Mouse (Mus musculus) cerebellum, adult 18-20 months (tissue): ENCODE measurements around the gene Akap13.

ENCODE experiments used
- DNase-seq, 2 experiments: peaks; one replicate each; pipeline ENCODE4 v3.0.0; 2021

Gene Akap13

DNA sequence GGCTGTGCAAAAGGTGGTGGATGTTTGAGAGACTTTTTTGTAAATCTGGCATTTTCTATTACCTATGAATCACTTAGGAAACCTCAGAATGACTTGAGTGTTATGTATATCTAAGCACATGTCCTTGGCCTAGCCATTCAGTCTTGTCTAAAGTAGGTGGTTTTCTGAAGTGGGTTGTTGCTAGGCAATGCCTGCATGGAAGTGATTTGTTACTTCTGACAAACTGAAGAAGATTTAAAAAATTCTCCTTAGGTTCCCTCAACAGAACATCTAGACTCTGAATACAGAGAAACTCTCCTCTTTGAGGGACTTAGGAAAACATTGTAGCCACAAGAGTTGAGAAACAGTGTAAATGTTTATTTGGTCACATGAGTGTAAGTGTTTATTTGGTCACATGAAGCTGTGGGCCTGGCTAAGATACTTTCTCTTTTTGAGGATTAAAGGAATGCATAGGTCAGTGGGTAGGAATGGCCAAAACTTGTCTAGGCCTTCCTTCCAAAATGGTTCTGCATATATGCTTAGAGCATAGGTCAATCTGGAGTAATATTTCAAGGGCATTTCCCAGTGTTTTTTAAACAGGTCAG, 8.3 kb downstream of the Akap13 start:
- DNase-seq: no peak

DNA sequence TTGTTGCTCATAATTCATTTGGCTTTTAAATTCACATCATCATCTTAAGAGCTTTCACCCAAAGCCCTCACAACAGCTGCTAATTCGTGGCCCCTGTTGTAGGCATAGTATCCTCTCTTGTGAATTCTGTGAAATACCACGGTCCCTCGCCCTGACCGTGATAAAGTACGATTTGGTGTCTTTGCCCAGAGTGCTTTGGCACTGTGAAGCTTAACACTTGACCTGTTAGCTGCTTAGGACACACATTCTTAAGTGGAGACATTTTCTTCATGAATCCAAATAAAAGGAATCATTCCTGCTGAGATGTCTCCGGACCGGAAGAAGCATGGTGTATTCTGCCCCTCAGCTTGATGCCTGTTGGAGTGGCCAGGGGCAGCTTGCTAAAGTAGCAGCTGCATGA, 12.5 kb downstream of the Akap13 start:
- DNase-seq: no peak

DNA sequence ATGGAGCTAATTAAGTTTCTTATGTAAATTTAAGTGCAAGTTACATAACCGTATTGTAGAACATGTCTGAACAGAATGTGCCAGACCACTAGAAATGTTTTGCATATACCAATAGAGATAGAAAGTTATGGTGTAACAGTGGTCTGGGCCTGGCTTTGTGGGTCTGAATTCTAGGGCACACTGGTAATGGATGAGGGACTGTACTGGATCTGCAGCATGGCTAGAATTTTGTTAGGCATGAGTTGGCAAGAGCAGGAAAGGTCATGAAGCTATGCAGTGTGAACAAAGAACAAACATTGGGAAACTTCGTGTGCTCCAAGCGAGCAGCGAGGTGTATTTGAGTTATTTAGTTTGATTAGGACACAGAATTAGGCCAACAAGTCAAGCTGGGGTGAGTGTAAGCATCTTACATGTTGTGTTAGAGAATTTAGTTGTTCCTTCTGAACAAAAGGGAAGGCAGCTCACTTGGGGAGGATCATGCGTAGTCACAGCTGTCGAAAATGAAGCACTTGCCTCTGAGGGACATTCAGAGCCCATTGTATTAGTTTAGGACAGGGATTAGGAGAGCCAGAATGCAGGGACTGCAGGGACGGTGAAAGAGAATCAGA, 15.1 kb downstream of the Akap13 start:
- no peak for DNase-seq

- no peak for DNase-seq
Observed at GRCm38 (mm10) chr7:75472316-75473195, 17.2 kb downstream of the Akap13 start.

- no peak for DNase-seq
Observed at GRCm38 (mm10) chr7:75473294-75473693, 18.0 kb downstream of the Akap13 start.

- no peak for DNase-seq
Observed at GRCm38 (mm10) chr7:75474064-75474463, 18.7 kb downstream of the Akap13 start.

- no peak for DNase-seq
Observed at GRCm38 (mm10) chr7:75474564-75475150, 19.3 kb downstream of the Akap13 start.

DNA sequence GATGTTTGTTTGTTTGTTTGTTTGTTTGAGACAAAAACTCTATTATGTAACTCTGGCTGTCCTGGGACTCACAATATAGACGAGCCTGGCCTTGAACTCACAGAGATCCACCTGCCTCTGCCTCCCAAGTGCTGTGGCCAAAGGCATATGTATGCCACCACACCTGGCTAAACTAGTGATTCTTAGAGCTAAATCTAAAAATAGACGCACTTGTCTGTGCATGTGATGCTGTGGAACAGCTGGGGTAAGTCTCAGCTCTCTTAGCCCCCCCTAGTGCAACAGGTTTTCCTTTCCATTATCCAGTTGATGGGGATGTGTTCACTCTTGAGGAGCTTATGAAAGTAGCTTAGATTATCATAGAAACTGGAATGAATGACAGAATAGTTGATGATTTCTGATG, 22.7 kb downstream of the Akap13 start:
- DNase-seq: no peak

DNA sequence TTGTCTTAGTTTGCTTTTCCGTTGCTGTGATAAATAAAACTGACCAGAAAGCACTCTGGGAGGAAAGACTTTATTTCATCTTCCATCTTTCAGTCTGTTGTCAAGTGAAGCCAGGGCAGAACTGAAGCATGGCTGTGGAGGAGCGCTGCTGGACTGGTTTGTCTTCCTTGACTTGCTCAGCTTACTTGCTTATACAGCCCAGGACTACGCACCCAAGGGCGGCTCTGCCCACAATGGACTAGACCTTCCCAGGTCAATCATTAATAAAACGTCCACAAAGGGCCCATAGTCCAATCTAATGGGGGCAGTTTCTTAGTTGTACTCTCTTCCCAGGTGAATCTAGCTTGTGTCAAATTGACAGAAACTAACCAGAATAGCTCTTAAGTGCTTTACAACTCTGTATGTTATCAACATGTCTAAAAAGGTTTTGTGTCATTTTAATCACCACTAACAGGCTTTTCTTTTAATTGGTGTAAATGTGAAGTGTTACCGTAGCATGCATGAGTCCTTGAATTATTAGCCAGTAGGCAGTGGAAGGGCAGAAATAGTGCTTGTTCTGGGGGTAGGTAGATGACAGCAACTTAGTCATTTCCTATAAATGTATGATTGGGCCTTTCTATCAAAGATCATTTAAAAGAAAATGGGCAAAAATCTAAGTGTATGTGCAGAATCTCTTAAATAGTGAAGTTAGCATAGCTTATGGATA, 25.5 kb downstream of the Akap13 start:
- DNase-seq: no peak

- DNase-seq: no peak
Observed at GRCm38 (mm10) chr7:75486031-75486430, 30.7 kb downstream of the Akap13 start.

GRCm38 (mm10) chr7:75495941-75496441, 40.7 kb downstream of the Akap13 start:
- no peak for DNase-seq

GRCm38 (mm10) chr7:75498627-75499026, 43.3 kb downstream of the Akap13 start:
- DNase-seq: no peak

- DNase-seq: no peak
Observed at GRCm38 (mm10) chr7:75499271-75499670, 43.9 kb downstream of the Akap13 start.

GRCm38 (mm10) chr7:75500164-75500563, 44.8 kb downstream of the Akap13 start:
- DNase-seq: no peak

DNA sequence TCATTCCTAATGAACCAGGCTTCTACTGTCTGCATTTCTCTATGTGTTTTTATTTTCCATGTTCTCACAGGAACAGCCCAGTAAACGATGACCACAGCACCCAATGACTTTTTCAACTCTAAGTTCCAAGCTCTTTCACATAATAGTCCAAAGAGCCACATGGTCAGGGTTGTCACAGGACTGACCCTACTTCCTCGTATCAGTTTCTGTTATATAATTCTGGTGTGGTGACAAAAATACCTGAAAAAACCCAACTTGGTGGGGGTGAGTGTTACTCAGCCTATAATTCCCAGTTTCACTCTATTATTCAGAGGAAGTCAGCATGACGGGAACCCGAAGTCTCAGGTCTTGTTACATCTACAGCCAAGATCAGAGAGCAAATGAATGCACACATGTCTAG, 45.5 kb downstream of the Akap13 start:
- DNase-seq: no peak

DNA sequence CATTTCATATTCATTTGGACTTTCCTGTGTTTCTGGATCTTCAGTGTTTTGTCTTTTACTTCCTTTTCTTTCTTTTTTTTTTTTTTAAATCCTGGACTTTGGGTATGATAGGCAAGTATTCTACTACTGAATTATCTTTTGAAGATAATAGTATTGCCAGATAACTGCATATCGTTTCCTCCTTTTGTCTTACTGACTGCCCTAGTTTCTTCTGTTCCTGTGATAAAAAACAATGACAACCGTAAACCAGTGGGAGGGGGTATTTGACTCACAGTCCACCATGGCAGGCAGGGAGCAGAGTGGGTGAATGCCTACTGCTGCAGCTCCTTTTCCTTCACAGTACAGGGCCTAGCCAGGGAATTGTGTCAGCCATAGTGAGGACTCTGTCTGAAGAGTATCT, 49.2 kb downstream of the Akap13 start:
- DNase-seq: no peak

DNA sequence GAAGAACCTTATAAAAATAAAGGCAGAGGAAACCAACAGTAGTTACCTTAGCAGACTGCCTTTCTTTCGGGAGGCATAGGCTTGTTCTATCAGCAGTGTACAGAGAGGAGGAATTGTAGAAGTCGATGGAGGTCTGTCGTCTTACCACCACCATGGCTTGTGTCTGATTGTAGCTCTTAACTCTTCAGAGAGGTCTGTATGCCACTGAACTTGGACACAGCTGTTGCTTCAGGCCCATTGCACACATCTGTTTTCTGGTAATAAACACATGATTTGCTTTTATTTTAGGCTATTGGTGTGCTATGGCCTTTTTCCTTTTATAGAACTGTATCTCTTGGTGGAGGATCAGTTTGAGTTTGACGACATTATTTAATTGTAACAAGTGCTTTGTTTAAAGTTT, 51.3 kb downstream of the Akap13 start:
- DNase-seq: no peak

DNA sequence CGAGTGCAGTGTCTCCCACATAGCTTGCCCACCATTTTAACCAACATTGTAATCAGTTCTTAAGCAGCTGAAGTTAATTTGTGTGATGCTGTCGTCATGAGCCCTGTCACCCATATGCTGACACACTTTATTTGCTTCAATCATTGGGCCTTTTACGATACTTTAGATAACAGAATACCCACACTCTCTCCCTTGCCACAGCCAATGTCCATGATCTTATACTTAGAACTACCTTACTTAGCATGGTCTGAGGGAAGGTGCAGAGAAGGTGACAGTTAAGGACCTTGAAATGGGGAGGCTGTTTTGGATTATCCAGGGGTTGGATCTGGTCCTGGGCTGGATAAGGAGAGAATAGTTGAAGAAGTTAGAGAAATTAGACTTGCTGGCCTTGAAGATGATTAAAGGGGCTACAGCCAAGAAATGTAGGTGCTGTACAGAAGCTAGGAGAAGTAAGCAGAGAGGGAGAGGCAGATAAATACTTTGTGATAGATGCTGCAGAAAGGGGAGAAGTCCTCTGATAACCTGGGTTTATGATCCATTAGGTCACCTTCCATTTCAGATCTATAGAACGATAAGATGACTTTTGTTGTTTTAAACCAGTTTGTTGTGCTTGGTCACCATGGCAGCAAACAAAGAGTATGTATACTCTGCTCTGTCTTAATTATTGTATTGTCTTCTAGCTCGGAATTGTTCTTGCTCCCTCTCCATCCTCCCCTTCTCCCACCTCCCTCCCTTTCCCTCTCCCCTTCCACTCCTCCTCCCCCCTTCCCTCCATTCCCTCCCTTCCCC, 53.9 kb downstream of the Akap13 start:
- DNase-seq: no peak

- DNase-seq: no peak
Observed at GRCm38 (mm10) chr7:75515472-75515871, 60.1 kb downstream of the Akap13 start.

DNA sequence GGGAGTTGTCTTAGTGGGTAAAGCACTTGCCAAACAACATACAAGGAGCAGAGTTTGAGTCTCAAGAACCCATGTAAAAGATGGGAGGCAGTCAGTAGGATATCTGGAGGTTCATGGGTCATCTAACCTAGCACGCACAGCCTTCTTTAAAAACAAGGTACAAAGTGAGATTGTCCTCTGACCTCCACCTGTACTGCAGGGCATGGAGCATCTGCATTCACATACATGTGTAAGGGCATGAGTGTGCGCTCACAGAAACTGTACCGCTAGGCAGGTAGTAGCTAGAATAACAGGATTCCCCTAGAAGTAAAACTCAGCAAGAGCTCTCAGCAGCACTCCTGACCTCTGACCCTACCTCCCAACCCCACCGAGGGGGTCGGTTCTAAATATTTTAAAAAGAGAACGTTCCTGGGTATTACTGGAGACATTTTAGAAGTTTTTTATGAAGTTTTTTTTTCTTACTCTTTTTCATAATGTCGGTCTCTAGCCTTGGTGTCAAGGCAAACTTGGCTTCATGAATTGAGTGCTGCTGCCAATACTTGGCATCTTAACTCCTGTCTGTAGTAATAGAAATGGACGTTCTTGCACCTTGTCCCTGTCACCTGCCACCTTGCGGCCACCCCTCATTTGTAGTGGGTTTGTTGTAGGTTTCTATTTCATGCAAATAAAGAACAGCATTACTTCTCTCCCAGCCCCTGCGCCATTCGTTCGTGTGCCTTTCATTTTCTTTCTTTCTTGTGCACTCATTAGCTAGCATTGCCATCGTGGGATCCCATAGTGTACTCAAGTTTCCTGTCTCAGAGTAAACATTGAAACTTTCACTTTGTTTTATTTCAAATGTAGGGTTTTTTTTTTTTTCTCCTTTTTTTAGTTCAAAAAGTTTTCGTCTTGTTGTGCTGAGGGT, 61.6 kb downstream of the Akap13 start:
- DNase-seq: no peak

GRCm38 (mm10) chr7:75520531-75520930, 65.2 kb downstream of the Akap13 start:
- DNase-seq: no peak
